Mouse (Mus musculus) lung, postnatal 0 days (tissue): Measurements from ENCODE around the gene Gm21983.

Source experiments
- CTCF ChIP-seq: IDR thresholded peaks from 2 replicates; pipeline ENCODE4 v1.5.1; 2016; ENCODE audit warnings: antibody characterized with exemption, mild to moderate bottlenecking
- EP300 ChIP-seq: IDR thresholded peaks from 2 replicates; pipeline ENCODE4 v1.6.1; 2016; ENCODE audit warnings: antibody characterized with exemption, mild to moderate bottlenecking, control low read depth

GRCm38 (mm10) chr7:27203730-27204449, 23.0 kb upstream of the Gm21983 start:
- TF ChIP-seq CTCF (no peak), EP300 (no peak)
